Mouse (Mus musculus): Measurements from ENCODE around the gene Ccs.
"Not testable (repeated sequence)": the region's sequence is repeated elsewhere in the genome, so short reads cannot be mapped to it uniquely, and the experiment has no call there.

Ccs gene

GRCm38 (mm10) chr19:4839149-4839548 lies at the start of gene Ccs, which contains the start of gene Ccdc87:
TSS of gene Ccs (minus strand) at chr19:4839332.
TSS of gene Ccdc87 (plus strand) at chr19:4839366.
- peak; percentile 93 for DNase-seq

- no peak for DNase-seq
Observed at GRCm38 (mm10) chr19:4883961-4884360, 44.8 kb upstream of the Ccs start.

- no peak for DNase-seq
Observed at GRCm38 (mm10) chr19:4879324-4879703, 40.2 kb upstream of the Ccs start.

- peak; percentile 96 for DNase-seq
Observed at GRCm38 (mm10) chr19:4878405-4879323, 39.5 kb upstream of the Ccs start, which contains the start of gene Zdhhc24. TSS of gene Zdhhc24 (plus strand) at chr19:4878668.

- DNase-seq, result no peak
Observed at GRCm38 (mm10) chr19:4877785-4878184, 38.7 kb upstream of the Ccs start, which contains the start of gene Actn3. TSS of gene Actn3 (minus strand) at chr19:4877909.

- no peak for DNase-seq
Observed at GRCm38 (mm10) chr19:4876755-4877154, 37.6 kb upstream of the Ccs start.

GRCm38 (mm10) chr19:4876241-4876640 lies 37.1 kb upstream of the Ccs start:
- no peak for DNase-seq

- not testable (repeated sequence) for DNase-seq
Observed at GRCm38 (mm10) chr19:4874613-4875012, 35.5 kb upstream of the Ccs start.

GRCm38 (mm10) chr19:4865147-4865546 lies 26.0 kb upstream of the Ccs start:
- no peak for DNase-seq

- no peak for DNase-seq
Observed at GRCm38 (mm10) chr19:4863048-4863447, 23.9 kb upstream of the Ccs start.

- DNase-seq, result no peak
Observed at GRCm38 (mm10) chr19:4859081-4859480, 19.9 kb upstream of the Ccs start.

- DNase-seq, result no peak
Observed at GRCm38 (mm10) chr19:4855951-4856350, 16.8 kb upstream of the Ccs start.

GRCm38 (mm10) chr19:4855470-4855820 lies 16.3 kb upstream of the Ccs start:
- no peak for DNase-seq

- DNase-seq, result peak; percentile 85
Observed at GRCm38 (mm10) chr19:4854552-4855469, 15.7 kb upstream of the Ccs start, which contains the start of gene Ctsf. TSS of gene Ctsf (plus strand) at chr19:4855130.

- DNase-seq, result no peak
Observed at GRCm38 (mm10) chr19:4850281-4850680, 11.1 kb upstream of the Ccs start.

GRCm38 (mm10) chr19:4849800-4850199 lies 10.7 kb upstream of the Ccs start:
- DNase-seq, result no peak

- DNase-seq, result no peak
Observed at GRCm38 (mm10) chr19:4847490-4847889, 8.4 kb upstream of the Ccs start.

GRCm38 (mm10) chr19:4845846-4846245 lies 6.7 kb upstream of the Ccs start:
- no peak for DNase-seq

- DNase-seq, result no peak
Observed at GRCm38 (mm10) chr19:4842611-4843010, 3.5 kb upstream of the Ccs start.

GRCm38 (mm10) chr19:4840848-4841247 lies 1.7 kb upstream of the Ccs start:
- DNase-seq, result no peak

GRCm38 (mm10) chr19:4838526-4839140 lies 499 bp downstream of the Ccs start:
- DNase-seq, result no peak

GRCm38 (mm10) chr19:4837049-4837448 lies 2.1 kb downstream of the Ccs start:
- DNase-seq, result no peak

- no peak for DNase-seq
Observed at GRCm38 (mm10) chr19:4836096-4836495, 3.0 kb downstream of the Ccs start.
